Mouse (Mus musculus) forebrain, postnatal 0 days (tissue): ENCODE results near the gene D630039A03Rik. TPM values are rescaled to one million over a fixed set of nuclear protein-coding genes. Genes with fewer than 3 reads are reported as not detected.
A peak's percentile ranks its signal among the peaks of the same experiment; 100 is the strongest.

Experiments
- ATAC-seq: fragments of 200-750 bp; cut with Nextera tagmentation; 2 replicates; pipeline ENCODE4 v1.8.0; 2017; ENCODE audit warnings: mild to moderate bottlenecking, moderate library complexity
- DNase-seq: peaks from one replicate; pipeline ENCODE4 v3.0.0-alpha.2; 2015
- H3K27ac ChIP-seq: fragments of 300-500 bp; sonication (generic); 2 replicates; pipeline ENCODE4 v1.5.1; 2014; ENCODE audit warnings: low read depth, mild to moderate bottlenecking, antibody characterized with exemption, low read length, moderate library complexity, mixed read lengths
- H3K27me3 ChIP-seq: fragments of 300-500 bp; sonication (generic); 2 replicates; pipeline ENCODE4 v1.6.1; 2014; ENCODE audit warnings: mild to moderate bottlenecking, low read length, mixed read lengths; ENCODE audit not compliant: insufficient read depth
- H3K36me3 ChIP-seq: fragments of 300-500 bp; sonication (generic); 2 replicates; pipeline ENCODE4 v1.6.1; 2014; ENCODE audit warnings: mild to moderate bottlenecking, moderate library complexity; ENCODE audit not compliant: insufficient read depth
- H3K4me1 ChIP-seq: fragments of 300-500 bp; sonication (generic); 2 replicates; pipeline ENCODE4 v1.6.1; 2014; ENCODE audit warnings: antibody characterized with exemption; ENCODE audit not compliant: insufficient read depth
- H3K4me2 ChIP-seq: fragments of 300-500 bp; sonication (generic); 2 replicates; pipeline ENCODE4 v1.6.1; 2014; ENCODE audit warnings: low read depth, mild to moderate bottlenecking, moderate library complexity
- H3K4me3 ChIP-seq: fragments of 300-500 bp; sonication (generic); 2 replicates; pipeline ENCODE4 v1.5.1; 2014; ENCODE audit warnings: low read depth, low read length, mixed read lengths
- H3K9ac ChIP-seq: fragments of 300-500 bp; sonication (generic); 2 replicates; pipeline ENCODE4 v1.6.1; 2014; ENCODE audit warnings: mild to moderate bottlenecking
- H3K9me3 ChIP-seq: fragments of 300-500 bp; sonication (generic); 2 replicates; pipeline ENCODE4 v1.6.1; 2016; ENCODE audit warnings: low read length
- CTCF ChIP-seq: sonication (generic); IDR thresholded peaks from 2 replicates; pipeline ENCODE4 v1.5.1; 2016; ENCODE audit warnings: antibody characterized with exemption, control low read depth, low read depth
- WGBS: fragments of 180-500 bp; shearing (Covaris S2); extraction: QIAGEN DNeasy Blood & Tissue Kit; methylation state at CpG from one replicate; pipeline ENCODE4 v1.1.7; 2014; 5-methylcytosine and 5-hydroxymethylcytosine counted together
- polyA plus RNA-seq: library from polyadenylated mRNA; unstranded; fragments of >200 nt; fragmentation: Nextera tagmentation; extraction: Ambion mirVana; gene quantifications from 2 replicates; pipeline ENCODE4 v1.2.1, GENCODE M21; 2015
- total RNA-seq: library from RNA; depleted of rRNA; stranded (reverse); fragments of >200 nt; gene quantifications from 2 replicates; pipeline ENCODE4 v1.2.3, GENCODE M21; 2014

D630039A03Rik gene
- total and polyA plus RNA-seq, 2 experiments from 2014 or later = 0.29 TPM; not detected in 1

- no peak for ATAC-seq
- Histone ChIP-seq H3K9me3 (no peaks in the 10 kb centered on the region), H3K4me2 (no peak overlapping the region), H3K27me3 (no peaks in the 10 kb centered on the region), H3K36me3 (no peaks in the 10 kb centered on the region), H3K4me1 (no peaks in the 10 kb centered on the region), H3K4me3 (no peak overlapping the region), H3K9ac (no peak overlapping the region), H3K27ac (no peak overlapping the region)
- TF ChIP-seq CTCF = no peak
- DNase-seq = no peak
- WGBS = 86% methylated on average over 5 of the region's 5 CpGs
These were observed 14.6 kb upstream of the D630039A03Rik start for GRCm38 (mm10) chr4:57930559-57931170.

GRCm38 (mm10) chr4:57927464-57928205, 11.5 kb upstream of the D630039A03Rik start:
- Histone ChIP-seq H3K4me2 (no peak overlapping the region), H3K9me3 (no peaks in the 10 kb centered on the region), H3K27ac (no peak overlapping the region), H3K27me3 (no peaks in the 10 kb centered on the region), H3K9ac (no peak overlapping the region), H3K4me1 (no peaks in the 10 kb centered on the region), H3K4me3 (no peak overlapping the region), H3K36me3 (no peaks in the 10 kb centered on the region)
- WGBS = 24% methylated on average over 3 of the region's 3 CpGs
- peak; percentile 74 for TF ChIP-seq CTCF
- ATAC-seq (peak; percentile 42; the same call in 1 of the 2 replicates), DNase-seq (peak; percentile 72)

GRCm38 (mm10) chr4:57924556-57925071, 8.5 kb upstream of the D630039A03Rik start:
- no peak for TF ChIP-seq CTCF
- H3K27me3 ChIP-seq = no peaks in the 10 kb centered on the region
- no peaks in the 10 kb centered on the region for H3K36me3 ChIP-seq
- H3K9me3 ChIP-seq = no peaks in the 10 kb centered on the region
- H3K4me2 ChIP-seq = no peak overlapping the region
- no peak overlapping the region for H3K9ac ChIP-seq
- ATAC-seq = no peak
- H3K27ac ChIP-seq = no peak overlapping the region
- DNase-seq = no peak
- no peak overlapping the region for H3K4me3 ChIP-seq
- no peaks in the 10 kb centered on the region for H3K4me1 ChIP-seq
- WGBS = 74% methylated on average over 6 of the region's 6 CpGs

- Histone ChIP-seq H3K27ac (no peak overlapping the region), H3K4me1 (no peaks in the 10 kb centered on the region), H3K4me2 (no peak overlapping the region), H3K4me3 (no peak overlapping the region), H3K9ac (no peak overlapping the region), H3K27me3 (no peaks in the 10 kb centered on the region), H3K36me3 (no peaks in the 10 kb centered on the region), H3K9me3 (no peaks in the 10 kb centered on the region)
- ATAC-seq (no peak), DNase-seq (no peak)
- no peak for TF ChIP-seq CTCF
- WGBS = 44% methylated on average over 5 of the region's 5 CpGs
These were observed 6.1 kb upstream of the D630039A03Rik start for GRCm38 (mm10) chr4:57922171-57922570.

GRCm38 (mm10) chr4:57920522-57920921, 4.4 kb upstream of the D630039A03Rik start:
- Histone ChIP-seq H3K27me3 (no peaks in the 10 kb centered on the region), H3K4me1 (no peaks in the 10 kb centered on the region), H3K27ac (no peak overlapping the region), H3K9me3 (no peaks in the 10 kb centered on the region), H3K4me2 (no peak overlapping the region), H3K9ac (no peak overlapping the region), H3K4me3 (no peak overlapping the region), H3K36me3 (no peaks in the 10 kb centered on the region)
- WGBS = 72% methylated on average over 1 of the region's 1 CpGs
- no peak for ATAC-seq
- no peak for DNase-seq
- TF ChIP-seq CTCF = no peak

- H3K4me3 ChIP-seq = no peak overlapping the region
- ATAC-seq (no peak), DNase-seq (no peak)
- WGBS = 10% methylated on average over 8 of the region's 8 CpGs
- no peaks in the 10 kb centered on the region for H3K36me3 ChIP-seq
- no peak overlapping the region for H3K9ac ChIP-seq
- H3K4me2 ChIP-seq = no peak overlapping the region
- TF ChIP-seq CTCF = no peak
- H3K4me1 ChIP-seq = no peaks in the 10 kb centered on the region
- H3K27ac ChIP-seq = no peak overlapping the region
- no peaks in the 10 kb centered on the region for H3K9me3 ChIP-seq
- no peaks in the 10 kb centered on the region for H3K27me3 ChIP-seq
These were observed 3.7 kb upstream of the D630039A03Rik start for GRCm38 (mm10) chr4:57919494-57920423.
